Mouse (Mus musculus): ENCODE measurements around the gene Specc1l. TPM values are rescaled to one million over a fixed set of nuclear protein-coding genes. Genes with fewer than 3 reads are reported as not detected.

Specc1l gene
- total and polyA plus RNA-seq, 3 experiments: 17.9 to 39.6 (median 37.9) TPM

DNA sequence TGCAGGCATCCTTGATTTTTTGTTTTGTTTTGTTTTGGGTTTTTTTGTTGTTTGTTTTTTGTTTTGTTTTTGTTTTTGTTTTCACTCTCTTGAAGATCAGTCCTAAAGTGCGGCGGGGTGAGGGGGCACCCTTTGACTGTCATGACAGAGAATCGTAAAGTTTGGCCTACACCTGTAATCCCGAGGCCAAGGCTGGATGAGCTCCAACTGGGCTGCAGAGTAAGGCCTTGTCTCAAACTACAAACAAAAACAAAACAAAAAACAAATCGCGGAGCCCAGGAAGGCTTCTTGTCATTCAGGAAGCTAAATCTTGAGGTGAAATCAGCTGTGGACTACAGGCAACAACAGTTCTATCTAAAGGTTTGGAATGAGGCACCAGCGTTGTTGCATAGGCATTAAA lies 1.1 kb downstream of the Specc1l start:
- Histone ChIP-seq H3K4me1 (ENCODE audit: control insufficient read depth, insufficient read depth, low read length) (peaks cover 5% of the 10 kb centered on the region), H3K27ac (no peak overlapping the region; the same call in 1 of the 2 replicates), H3K4me3 (peak overlapping the region; percentile 23), H3K9ac (ENCODE audit: low read depth, low read length) (peak overlapping the region; percentile 25; the same call in 1 of the 2 replicates), H3K27me3 (ENCODE audit: control insufficient read depth, insufficient read depth, low read length) (no peaks in the 10 kb centered on the region), H3K36me3 (ENCODE audit: control insufficient read depth, insufficient read depth, low read length) (peaks cover 4% of the 10 kb centered on the region; the same call in 1 of the 2 replicates), H3K79me2 (replicated peaks; ENCODE audit: control insufficient read depth, insufficient read depth, low read length) (peaks cover 10% of the 10 kb centered on the region)
- intact Hi-C loops (cut with DNase I): loop anchor here (2.0 kb wide), 1 partner anchor 304 kb away; the partner anchor contains the start of genes Gucd1 and Snrpd3
- WGBS: 24% methylated on average over 7 of the region's 7 CpGs
- TF ChIP-seq EP300 (IDR thresholded peaks at IDR 0.05; ENCODE audit: insufficient read depth, low read depth, low read length): no peak
- TF ChIP-seq CTCF (IDR thresholded peaks at IDR 0.05): no peak
- TF ChIP-seq POLR2A (IDR thresholded peaks at IDR 0.05; ENCODE audit: insufficient read depth, low read depth, low read length): no peak
- DNase-seq: no peak

DNA sequence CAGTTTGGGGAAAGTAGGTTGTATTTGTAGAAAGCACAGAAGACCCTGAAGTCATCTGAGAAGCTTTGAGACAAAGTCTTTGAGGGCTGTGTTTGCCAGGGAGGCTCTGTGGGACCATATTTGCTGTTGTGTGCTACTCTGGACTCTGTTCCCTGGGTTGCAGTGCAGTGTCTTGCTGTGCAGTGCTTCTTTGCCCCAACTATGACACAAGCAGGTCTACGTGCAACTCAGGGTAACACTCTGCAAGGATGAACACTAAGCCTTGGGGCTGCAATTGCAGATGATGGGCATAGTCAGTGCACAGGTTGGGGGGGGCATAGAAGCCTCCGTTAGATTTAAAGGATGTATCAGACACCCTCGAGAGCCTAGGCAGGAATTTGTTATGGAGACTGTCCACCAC lies 8.8 kb downstream of the Specc1l start:
- intact Hi-C loops (cut with DNase I): no loop called here
- Histone ChIP-seq H3K36me3 (ENCODE audit: control insufficient read depth, insufficient read depth, low read length) (peaks cover 14% of the 10 kb centered on the region), H3K4me1 (ENCODE audit: control insufficient read depth, insufficient read depth, low read length) (peaks cover 17% of the 10 kb centered on the region), H3K79me2 (replicated peaks; ENCODE audit: control insufficient read depth, insufficient read depth, low read length) (peaks cover 10% of the 10 kb centered on the region), H3K27ac (no peak overlapping the region), H3K27me3 (ENCODE audit: control insufficient read depth, insufficient read depth, low read length) (no peaks in the 10 kb centered on the region), H3K9ac (ENCODE audit: low read depth, low read length) (no peak overlapping the region), H3K4me3 (no peak overlapping the region)
- no peak for TF ChIP-seq POLR2A (IDR thresholded peaks at IDR 0.05; ENCODE audit: insufficient read depth, low read depth, low read length)
- TF ChIP-seq CTCF (IDR thresholded peaks at IDR 0.05): no peak
- no peak for TF ChIP-seq EP300 (IDR thresholded peaks at IDR 0.05; ENCODE audit: insufficient read depth, low read depth, low read length)
- DNase-seq: no peak
- 88% methylated on average over 3 of the region's 3 CpGs for WGBS

DNA sequence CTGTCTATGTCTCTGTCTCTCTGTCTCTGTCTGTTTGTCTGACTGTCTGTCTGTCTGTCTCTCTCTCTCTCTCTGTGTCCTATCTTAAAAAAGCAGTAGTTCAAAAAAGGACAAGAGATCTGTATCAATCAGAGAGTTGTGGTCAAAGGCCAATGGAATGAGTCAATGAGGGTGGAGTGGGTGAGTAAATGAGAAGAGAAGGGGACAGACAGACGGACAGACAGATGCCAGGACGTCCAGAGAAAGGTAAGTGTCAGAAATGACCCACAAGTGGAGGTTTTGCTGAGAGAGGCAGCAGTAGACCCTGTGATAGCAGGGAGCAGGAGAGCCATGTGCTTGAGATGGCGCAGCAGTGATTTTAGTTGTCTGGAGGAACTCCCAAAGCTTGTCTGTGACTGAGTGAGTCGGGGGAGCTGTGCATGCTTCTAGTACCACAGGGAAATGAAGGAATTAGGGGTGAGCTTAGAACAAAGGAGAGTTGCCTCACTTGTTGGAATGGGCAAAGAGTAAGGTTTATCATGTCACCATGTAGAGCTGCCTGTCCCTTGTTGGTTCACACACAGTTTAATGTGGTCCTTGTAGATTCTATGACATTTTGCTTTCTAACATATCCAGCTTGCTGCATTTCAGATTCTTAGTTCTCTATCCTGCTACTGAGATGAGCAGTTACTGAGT lies 10.2 kb downstream of the Specc1l start:
- peaks cover 10% of the 10 kb centered on the region for H3K79me2 ChIP-seq (replicated peaks; ENCODE audit: control insufficient read depth, insufficient read depth, low read length)
- peak overlapping the region; percentile 4; the same call in 1 of the 2 replicates for H3K27ac ChIP-seq
- TF ChIP-seq CTCF (IDR thresholded peaks at IDR 0.05) (no peak), POLR2A (IDR thresholded peaks at IDR 0.05; ENCODE audit: insufficient read depth, low read depth, low read length) (no peak), EP300 (IDR thresholded peaks at IDR 0.05; ENCODE audit: insufficient read depth, low read depth, low read length) (no peak)
- WGBS: 45% methylated on average over 4 of the region's 4 CpGs
- DNase-seq: no peak
- no peak overlapping the region for H3K9ac ChIP-seq (ENCODE audit: low read depth, low read length)
- H3K36me3 ChIP-seq (ENCODE audit: control insufficient read depth, insufficient read depth, low read length): peaks cover 14% of the 10 kb centered on the region
- intact Hi-C loops (cut with DNase I): no loop called here
- H3K27me3 ChIP-seq (ENCODE audit: control insufficient read depth, insufficient read depth, low read length): no peaks in the 10 kb centered on the region
- peaks cover 17% of the 10 kb centered on the region for H3K4me1 ChIP-seq (ENCODE audit: control insufficient read depth, insufficient read depth, low read length)
- no peak overlapping the region for H3K4me3 ChIP-seq

- Histone ChIP-seq H3K27me3 (ENCODE audit: control insufficient read depth, insufficient read depth, low read length) (no peaks in the 10 kb centered on the region), H3K4me3 (no peak overlapping the region), H3K27ac (peak overlapping the region; percentile 4; the same call in 1 of the 2 replicates), H3K9ac (ENCODE audit: low read depth, low read length) (no peak overlapping the region), H3K79me2 (replicated peaks; ENCODE audit: control insufficient read depth, insufficient read depth, low read length) (peaks cover 7% of the 10 kb centered on the region; the same call in 1 of the 2 replicates), H3K4me1 (ENCODE audit: control insufficient read depth, insufficient read depth, low read length) (peaks cover 17% of the 10 kb centered on the region), H3K36me3 (ENCODE audit: control insufficient read depth, insufficient read depth, low read length) (peaks cover 14% of the 10 kb centered on the region)
- no peak for TF ChIP-seq EP300 (IDR thresholded peaks at IDR 0.05; ENCODE audit: insufficient read depth, low read depth, low read length)
- TF ChIP-seq POLR2A (IDR thresholded peaks at IDR 0.05; ENCODE audit: insufficient read depth, low read depth, low read length): no peak
- intact Hi-C loops (cut with DNase I): no loop called here
- DNase-seq: peak in 1 of 2 experiments; percentile 50
- 64% methylated on average over 5 of the region's 5 CpGs for whole genome bisulfite sequencing
These were observed 10.7 kb downstream of the Specc1l start for GRCm38 (mm10) chr10:75222611-75222998.

GRCm38 (mm10) chr10:75224154-75224553 lies 12.3 kb downstream of the Specc1l start:
- H3K27me3 ChIP-seq (ENCODE audit: control insufficient read depth, insufficient read depth, low read length): no peaks in the 10 kb centered on the region
- WGBS: 46% methylated on average over 3 of the region's 3 CpGs
- H3K36me3 ChIP-seq (ENCODE audit: control insufficient read depth, insufficient read depth, low read length): peaks cover 14% of the 10 kb centered on the region
- H3K79me2 ChIP-seq (replicated peaks; ENCODE audit: control insufficient read depth, insufficient read depth, low read length): peaks cover 11% of the 10 kb centered on the region
- no peak for DNase-seq
- peaks cover 17% of the 10 kb centered on the region for H3K4me1 ChIP-seq (ENCODE audit: control insufficient read depth, insufficient read depth, low read length)
- H3K27ac ChIP-seq: no peak overlapping the region
- H3K9ac ChIP-seq (ENCODE audit: low read depth, low read length): no peak overlapping the region
- TF ChIP-seq EP300 (IDR thresholded peaks at IDR 0.05; ENCODE audit: insufficient read depth, low read depth, low read length) (no peak), POLR2A (IDR thresholded peaks at IDR 0.05; ENCODE audit: insufficient read depth, low read depth, low read length) (no peak), CTCF (IDR thresholded peaks at IDR 0.05) (no peak)
- H3K4me3 ChIP-seq: no peak overlapping the region
- intact Hi-C loops (cut with DNase I): no loop called here

GRCm38 (mm10) chr10:75224630-75225029 lies 12.8 kb downstream of the Specc1l start:
- no peak overlapping the region for H3K27ac ChIP-seq
- intact Hi-C loops (cut with DNase I): no loop called here
- H3K4me3 ChIP-seq: no peak overlapping the region
- no peak for TF ChIP-seq POLR2A (IDR thresholded peaks at IDR 0.05; ENCODE audit: insufficient read depth, low read depth, low read length)
- TF ChIP-seq CTCF (IDR thresholded peaks at IDR 0.05): no peak
- no peak for TF ChIP-seq EP300 (IDR thresholded peaks at IDR 0.05; ENCODE audit: insufficient read depth, low read depth, low read length)
- no peaks in the 10 kb centered on the region for H3K27me3 ChIP-seq (ENCODE audit: control insufficient read depth, insufficient read depth, low read length)
- peaks cover 11% of the 10 kb centered on the region for H3K79me2 ChIP-seq (replicated peaks; ENCODE audit: control insufficient read depth, insufficient read depth, low read length)
- DNase-seq: no peak
- H3K4me1 ChIP-seq (ENCODE audit: control insufficient read depth, insufficient read depth, low read length): peaks cover 17% of the 10 kb centered on the region
- H3K9ac ChIP-seq (ENCODE audit: low read depth, low read length): no peak overlapping the region
- peaks cover 11% of the 10 kb centered on the region for H3K36me3 ChIP-seq (ENCODE audit: control insufficient read depth, insufficient read depth, low read length)
- WGBS: no CpG with 5 or more reads among the region's 2 CpGs

Measured in heart, adult 2 months (tissue).